Mouse (Mus musculus) T-helper 2 cell (primary cell): ENCODE results near the gene Mcat.

Experiments
- in situ Hi-C: fragments of 300-600 bp; cut with MboI, MseI; formaldehyde crosslinking; loops from one replicate; pipeline ENCODE4 v1.15.1; 2025; ENCODE audit warnings: high pct_unique_total_duplicates

Gene Mcat

DNA sequence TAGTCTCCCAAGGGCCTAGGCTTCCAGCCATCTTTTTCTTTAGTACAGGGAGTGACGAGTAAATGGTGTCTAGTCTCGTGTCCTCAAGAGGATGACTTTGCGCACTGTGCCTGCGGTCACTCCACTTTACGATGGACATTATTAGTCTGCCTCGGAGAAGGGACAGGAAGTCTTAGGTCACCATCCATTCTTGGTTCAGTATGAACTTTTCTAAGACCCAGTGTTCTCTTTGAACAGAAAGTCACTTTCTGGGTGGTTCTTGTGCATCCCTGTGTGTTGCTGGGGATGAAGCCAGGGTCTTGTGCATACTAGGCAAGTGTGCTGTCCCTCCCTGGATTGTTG lies 27.7 kb downstream of the Mcat start:
- in situ Hi-C loops, result no loop called here

DNA sequence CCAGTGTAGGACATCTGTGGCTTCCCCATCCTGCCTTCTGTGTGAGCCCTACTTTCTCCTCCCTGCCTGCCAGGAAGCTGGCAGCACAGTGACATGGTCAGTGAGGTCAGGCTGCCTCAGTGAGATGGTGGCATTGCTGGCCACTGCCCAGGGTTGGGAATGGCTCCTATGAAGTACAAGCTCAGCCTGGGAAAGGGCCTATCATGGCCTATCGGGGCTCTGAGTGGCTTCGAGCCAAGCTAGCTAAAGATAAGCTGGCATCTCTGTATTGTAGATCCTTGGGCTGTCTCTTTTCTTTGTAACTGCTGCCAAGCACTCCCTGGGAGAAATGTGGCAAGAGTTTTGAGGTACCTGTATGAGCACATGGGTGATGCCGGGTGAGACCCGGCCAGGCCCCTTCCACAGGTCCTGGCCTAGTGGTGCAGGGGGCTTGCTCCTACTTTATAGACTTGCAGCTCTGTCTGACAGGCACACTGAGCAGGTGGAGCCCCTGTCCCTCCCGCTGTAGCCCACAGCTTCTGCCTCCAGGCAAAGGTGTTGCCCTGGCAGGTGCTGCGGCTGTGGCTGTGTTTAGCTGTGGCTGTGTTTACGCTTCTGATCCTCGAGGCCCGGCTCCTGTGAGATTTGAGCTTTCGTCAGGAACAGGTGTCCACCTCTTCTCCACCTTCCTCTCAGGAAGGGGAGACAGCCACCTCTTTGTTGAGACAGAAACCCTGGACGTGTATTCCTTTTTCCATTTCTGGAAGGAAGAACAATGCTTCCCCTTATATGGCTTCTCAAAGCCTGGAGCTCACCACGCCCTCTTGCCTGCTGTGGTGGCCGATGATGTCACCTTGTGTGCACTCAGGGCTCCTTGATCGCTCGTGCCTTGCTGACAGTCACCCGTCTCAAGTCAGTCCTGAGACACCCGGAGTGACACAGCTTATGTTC lies 28.4 kb downstream of the Mcat start:
- in situ Hi-C loops, result no loop called here

DNA sequence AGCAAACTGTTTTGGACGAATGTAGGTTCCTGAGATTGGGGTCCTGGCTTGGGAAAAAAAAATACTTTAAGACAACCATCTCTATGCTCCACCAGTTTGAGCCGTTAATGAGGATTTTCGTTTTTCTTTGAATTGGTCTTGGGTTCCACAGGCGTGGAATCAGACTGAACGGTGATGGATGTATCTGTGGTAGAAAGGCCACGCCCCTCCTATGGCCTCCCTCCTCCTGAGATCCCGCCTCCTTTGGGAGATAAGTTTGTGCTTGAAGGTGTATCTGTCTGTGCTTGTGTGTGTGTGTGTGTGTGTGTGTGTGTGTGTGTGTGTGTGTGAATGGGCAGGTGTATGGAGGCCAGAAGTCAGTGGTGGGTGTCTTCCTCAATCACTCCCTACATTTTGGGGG lies 31.0 kb downstream of the Mcat start:
- in situ Hi-C loops, result no loop called here

DNA sequence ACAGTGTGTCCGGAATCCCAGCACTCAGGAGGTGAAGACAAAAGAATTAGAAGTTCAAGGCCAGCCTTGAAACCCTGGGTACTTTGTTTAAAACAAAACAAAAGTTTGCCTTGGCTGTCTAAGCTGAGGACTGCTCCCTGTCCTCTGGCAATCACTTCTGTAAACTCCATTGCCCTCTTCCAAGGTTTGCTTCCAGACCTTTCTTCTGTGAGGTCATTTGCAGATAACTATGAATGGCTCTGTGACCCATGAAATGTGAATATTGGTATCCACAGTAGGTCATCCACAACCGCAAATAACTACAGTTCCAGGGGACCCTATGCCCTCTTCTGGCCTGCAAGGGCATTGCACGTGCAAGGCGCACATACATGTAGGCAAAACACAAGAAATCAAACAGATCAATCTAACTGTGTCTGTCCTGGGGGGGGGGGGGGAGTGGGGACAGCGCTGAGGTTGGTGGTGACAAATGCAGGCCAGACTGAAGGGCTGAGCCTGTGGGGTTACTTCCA lies 31.6 kb downstream of the Mcat start:
- in situ Hi-C loops, result no loop called here

DNA sequence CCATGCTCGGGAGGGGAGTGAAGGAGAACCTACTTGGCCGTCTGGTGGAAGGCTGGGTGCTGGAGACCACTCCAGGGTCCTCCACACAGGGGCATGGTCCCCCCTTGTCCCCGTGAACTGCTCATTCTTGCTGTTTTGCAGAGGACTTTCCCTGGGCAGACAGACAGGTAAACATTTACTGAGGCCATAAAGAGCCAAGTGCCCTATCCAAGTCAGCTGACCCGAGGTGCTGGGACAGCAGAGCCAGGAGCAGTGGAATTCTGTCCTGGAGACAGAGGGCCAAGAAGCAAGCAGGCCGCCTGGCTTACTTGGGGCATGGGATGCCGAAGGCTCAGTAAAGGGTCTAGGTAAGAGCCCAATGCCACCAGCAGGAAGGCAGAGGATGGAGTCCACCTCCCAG lies 32.9 kb downstream of the Mcat start:
- in situ Hi-C loops, result no loop called here

DNA sequence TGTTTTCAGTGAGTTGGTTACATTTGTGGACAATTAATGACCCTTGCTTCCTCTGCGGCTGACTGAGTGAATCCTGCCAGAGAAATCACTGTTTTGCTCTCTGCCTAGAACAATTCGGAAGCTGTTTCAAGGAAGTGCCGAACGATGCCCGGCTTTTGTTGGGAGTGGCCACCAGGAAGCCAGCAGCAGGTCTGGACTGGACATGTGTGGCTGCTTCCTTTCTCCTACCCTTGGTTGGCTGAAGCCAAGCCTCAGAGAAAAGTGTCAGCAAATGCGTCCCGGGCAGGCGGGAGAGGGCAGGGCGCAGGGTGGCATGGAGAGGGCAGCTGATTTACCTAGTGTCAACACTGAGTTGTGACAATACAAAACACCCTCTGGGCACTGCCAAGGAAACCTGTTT lies 33.4 kb downstream of the Mcat start:
- in situ Hi-C loops, result no loop called here

DNA sequence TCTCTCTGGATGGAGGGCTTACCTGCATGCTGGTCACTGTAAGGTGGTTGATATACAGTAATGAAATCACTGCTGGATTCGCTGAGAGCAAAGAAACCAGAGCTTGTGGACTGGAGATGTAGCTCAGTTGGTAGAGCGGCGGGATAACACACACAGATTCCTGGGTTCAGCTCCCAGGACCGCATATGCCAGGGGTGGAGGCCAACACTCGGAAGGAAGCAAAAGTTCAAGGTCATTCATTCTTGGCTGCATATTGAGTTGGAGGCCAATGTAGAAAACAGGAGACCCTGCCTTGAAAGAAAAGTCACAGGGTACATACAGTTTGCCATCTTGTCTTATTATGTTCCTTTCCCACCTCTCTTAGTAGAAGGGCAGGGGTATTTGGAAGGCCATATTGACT lies 33.8 kb downstream of the Mcat start:
- in situ Hi-C loops, result no loop called here

DNA sequence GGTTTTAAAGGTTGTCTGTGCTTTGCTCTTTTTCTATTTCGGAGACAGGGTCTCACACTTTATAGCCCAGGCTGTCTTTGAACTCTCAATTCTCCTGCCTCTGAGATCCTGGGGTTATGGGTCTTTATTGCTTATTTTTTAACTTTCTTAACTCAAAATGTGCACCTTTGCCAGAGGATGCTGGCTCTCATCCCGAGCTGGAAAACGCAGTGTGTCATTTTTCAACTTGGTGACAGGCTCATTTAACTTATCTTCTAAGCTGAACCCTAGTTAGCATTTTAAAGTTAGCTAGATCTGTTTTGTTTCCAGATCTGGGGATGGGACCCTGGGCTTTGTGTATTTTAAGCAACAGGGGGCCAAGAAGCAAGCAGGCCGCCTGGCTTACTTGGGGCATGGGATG lies 34.7 kb downstream of the Mcat start:
- in situ Hi-C loops, result no loop called here

DNA sequence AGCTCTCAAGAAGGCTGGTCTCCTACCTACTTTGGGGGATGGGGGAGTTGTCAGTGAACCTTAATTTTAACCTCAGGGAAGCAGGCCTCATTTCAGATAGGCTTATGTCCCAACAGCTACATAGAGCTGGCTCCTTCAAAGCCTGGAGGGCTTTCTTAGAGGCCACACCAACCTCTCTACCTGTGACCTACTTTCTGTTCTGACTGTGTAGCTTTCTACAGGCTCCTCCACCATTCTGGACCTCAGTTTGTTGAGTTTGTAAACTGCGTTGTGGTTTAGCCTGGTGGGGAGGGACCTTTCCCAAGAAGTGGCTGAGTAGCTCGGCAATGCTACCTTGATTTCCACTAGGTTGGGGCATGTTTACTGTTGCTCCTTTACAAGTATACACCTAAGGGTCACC lies 35.8 kb downstream of the Mcat start:
- in situ Hi-C loops, result no loop called here

DNA sequence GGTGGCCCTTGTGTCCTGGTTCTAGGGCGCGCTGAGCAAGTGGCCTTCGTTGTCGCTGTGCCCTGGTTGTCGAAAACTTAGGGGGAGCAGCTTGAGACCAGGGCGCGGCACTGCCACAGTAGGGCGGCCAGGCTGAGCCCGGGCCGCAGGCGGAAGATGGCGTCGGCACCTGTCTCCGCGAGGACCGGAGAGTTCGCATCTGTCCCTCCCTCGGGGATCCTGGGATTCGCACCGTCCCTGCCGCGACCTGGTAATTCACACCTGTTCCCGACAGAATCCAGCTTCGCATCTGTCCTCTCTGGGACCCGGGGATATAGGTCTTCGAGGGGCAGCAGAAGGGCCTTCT lies 36.5 kb downstream of the Mcat start:
- in situ Hi-C loops, result no loop called here

DNA sequence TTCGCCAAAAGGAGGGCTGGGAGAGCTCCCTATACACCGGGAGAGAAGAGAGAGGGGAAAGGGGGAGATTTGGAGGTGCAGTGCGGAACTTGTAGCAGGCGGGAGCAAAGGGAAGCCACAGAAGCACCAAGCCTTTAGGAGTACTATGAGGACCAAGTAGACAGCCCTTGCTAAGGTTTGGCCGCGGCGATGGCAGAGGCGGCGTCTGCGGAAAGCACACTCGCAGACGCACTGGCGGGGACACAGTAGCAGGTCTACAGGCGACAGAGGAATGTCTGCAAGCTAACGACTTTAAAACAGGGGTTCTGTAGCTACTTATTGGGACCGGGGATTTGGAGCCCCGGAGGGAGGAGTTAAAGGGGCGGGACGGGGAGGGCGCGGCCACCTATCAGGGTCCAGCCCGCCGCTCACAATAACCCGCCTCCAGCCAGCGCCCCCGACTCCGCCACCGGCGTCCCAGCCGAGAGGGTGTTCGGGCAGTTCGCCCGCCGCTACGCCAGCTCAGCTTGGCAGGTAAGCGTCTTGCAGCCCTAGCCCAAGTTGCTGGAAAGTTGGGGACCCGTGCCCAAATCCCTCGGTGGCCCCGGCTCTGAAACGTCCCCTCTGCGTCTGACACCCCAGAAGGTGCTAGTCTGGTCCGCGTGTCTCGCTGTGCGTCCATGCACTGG lies 37.0 kb downstream of the Mcat start, which contains the start of gene Bik:
Bik (plus strand) TSS at position 439 of the 668 bp plus-strand sequence.
- in situ Hi-C loops, result no loop called here

DNA sequence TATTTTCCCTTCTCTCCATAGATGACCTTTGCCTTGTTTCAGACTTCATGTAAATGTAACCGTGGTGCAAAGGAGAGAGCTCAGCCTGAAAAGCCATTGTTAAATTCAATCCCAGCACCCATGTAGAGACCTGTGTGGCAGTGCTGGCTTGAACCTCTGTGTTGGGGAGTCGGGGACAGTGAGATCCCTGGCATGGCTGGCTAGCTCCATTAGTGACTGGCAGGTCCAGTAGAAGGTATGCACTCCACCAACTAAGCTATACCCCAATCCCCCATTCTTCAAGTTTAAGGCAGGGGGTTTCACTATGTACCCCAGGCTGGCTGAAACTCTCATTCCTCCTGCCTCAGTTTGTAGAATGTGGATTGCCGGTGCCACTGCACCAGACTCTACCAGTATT lies 39.3 kb downstream of the Mcat start:
- in situ Hi-C loops, result no loop called here

DNA sequence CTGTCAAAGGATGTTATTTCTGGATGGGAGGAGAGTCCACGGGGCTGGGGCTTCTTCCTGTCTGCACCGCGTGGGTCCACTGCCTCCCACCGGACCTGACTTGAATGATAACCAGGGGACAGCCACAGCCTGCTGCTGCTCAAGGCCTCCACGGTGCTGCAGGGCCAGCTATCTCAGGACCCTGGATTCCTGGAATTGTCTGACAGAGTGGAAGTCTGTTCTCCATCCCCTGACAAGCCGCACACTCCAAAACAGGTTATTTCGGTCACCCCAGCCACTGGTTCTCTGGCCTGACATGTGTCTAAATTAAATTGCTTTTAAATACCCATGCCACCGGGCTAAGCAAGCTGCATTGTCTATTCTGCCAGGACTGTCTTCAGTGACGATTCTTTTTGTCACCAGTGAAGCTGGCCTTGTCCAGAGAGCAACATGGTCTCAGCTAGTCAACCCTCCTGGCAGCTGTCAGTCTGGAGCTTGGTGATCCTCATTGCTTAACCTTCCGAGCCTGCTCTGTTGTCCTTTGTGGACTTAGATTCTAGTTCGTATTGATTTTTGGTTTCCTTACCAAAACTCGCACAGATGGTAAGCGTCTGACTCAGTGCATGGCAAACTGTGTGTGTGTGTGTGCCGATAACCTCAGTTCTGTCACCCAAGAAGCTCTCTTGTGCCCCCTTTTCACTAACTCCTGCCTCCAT lies 39.8 kb downstream of the Mcat start:
- in situ Hi-C loops, result no loop called here

DNA sequence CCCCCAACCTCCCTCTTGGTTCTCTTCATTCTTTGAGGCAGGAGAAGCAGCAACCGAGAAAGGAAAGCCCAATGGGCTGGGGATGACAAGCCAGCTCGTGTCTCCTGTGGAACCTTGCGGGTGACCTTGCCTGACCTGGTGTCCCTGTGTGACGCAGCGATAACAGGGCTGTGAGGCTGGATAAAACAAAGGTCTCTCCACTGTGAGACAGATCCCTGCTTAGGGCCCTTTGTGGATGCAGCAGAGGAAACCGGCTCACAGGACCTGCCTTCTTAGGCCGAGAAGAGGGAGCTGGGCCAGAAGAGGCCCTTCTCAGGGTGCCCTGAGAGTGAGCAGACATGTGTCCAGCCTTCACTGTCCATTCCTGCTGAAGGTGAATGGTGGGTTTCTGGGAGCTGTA lies 40.4 kb downstream of the Mcat start:
- in situ Hi-C loops, result no loop called here

DNA sequence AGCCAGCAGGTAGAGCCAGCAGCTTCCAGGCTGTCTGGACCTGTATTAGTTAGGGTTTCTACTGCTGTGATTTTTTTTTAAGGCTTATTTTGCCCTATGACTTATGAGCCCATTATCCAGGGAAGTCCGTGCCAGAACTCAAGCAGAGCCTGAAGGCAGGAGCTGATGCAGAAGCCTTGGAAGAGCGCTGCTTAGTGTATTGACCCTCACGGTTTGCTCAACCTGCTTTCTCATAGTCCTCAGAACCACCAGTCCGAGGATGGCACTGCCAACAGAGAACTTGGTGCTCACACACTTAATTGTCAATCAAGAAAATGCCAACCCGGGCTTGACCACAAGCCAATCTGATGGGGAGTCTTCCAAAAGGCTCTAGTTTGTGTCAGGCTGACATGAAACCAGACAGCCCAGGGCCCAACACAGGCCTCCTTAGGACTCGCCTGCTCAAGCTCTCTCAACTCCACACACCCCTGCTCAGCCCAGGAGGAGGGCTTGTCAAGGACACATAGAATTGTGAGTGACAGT lies 42.7 kb downstream of the Mcat start:
- in situ Hi-C loops, result no loop called here

DNA sequence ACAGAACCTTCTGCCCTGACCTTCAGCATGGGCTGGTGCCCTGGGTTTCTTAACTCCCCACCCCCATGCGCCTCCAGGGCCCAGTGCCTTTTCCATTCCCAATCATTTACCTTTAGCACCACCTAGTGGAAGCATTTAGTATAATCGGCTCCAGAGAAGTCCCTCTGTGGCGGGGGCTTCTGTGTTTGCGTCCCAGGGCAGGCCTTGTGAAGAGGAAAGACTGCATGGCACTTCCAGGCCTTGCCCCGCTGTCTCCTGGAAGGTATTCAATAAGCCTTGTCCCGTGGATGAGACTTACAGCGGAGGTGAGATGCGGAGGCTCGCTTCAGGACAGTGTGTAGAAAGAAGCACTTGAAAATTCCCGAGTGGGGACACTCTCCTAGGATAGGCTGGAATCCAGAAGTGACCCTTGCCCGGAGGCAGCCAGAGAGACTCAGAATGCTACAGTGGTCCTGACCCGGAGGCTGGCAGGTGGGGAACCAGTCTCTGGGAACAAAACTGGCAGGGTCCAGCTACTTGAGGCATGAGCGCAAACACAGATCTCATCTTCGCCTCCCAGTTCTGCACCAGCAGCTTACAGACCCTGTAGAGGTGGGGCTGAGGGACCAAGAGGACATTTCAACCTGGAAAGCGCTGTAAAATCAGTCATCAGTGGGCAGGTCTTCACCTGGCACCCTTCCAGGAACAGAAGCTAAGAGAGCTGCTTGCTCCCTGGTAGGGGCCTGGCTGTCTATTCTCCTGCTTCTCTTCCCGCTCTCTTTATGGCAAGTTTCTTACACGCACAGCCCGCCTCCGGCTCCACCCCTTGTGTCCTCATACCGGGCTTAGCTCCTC lies 45.2 kb downstream of the Mcat start:
- in situ Hi-C loops, result no loop called here

DNA sequence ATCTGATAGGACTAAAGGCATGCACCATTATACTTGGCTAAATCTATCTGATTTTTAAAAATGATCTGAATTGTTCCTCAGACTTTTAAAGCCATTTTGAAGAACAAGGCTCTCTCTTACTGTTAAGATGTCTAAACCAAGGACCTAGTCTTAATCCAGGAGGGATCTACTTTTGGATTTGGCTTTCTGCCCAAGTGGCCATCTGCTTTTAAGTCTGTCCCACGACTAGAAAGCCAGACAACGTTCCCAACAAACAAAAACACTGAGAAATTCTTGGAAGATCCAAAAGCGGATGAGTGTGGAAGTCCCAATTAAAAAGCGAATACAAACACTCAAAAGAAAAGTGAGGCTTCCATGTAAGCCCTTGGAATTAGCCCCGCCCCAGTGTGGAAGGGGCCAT lies 48.6 kb downstream of the Mcat start:
- in situ Hi-C loops, result no loop called here

DNA sequence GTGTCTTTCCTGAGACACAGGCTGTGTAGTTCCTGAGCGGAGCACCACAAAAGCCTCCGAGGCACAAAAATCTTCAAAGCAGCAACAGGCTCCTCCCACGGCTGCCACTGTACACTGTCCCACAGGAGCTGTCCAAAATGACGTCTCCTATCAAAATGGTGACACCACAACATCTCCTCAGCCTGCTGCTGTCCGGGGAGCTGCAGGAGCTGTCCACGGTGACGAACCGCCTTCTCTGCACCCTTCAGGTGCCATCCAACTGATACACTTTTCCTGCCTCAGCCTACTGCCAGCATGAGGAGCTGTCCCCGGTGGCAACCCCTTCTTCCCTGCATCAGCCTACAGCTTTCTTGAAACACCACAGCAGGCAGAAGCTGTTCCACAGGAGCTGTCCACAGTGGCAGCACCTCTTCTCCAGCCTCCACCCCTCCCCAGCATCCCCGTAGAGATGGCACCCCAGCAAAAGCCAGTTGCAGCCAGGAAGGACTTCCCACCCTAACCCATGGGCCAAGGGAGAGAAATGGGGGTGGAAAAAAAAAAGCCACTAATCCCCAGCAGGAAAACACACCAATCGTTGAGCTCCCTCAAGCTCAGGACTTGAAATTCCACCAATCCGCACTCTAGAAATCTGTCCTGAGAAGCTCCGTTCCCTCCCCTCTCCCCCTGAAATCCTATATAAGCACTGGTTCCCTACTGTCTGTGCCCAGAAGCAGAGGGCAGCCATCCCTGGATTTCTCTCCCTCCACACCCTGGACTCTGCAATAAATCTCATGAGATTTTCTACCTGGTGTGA lies 50.9 kb downstream of the Mcat start:
- in situ Hi-C loops, result no loop called here

DNA sequence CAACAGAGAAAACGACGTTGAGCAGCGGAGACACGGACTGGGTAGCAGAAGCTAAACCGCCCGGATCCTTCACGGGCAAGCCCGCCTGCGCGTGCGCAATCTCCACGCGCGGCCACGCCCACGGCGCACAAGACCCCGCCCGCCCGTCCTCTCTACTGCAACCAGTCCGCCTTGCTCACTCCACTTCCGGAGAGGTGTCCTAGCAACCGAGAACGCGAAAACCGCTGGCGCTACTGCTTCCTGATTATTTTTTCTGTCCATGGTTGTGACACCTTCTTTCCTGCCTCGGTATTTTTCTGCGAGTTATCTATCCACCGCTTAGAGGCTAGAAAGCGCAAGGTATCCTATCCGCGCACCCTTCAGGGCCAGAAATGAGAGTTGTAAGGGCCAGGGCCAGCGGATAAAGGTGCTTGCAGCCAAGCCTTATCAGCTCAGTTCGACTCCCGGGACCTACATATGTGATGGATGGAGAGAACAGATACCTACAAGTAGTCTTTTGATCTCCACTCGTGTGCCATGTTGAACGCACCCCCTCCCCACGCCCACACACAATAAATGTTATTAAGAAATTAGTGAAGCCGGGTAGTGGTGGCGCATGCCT lies 52.7 kb downstream of the Mcat start, which contains the start of gene Ttll1:
Ttll1 (minus strand) TSS at position 89 of the 601 bp plus-strand sequence.
- in situ Hi-C loops, result no loop called here
